Mouse (Mus musculus) skeletal muscle tissue, adult 2 months (tissue): Measurements from ENCODE around the gene Cdk6.
A peak's percentile ranks its signal among the peaks of the same experiment; 100 is the strongest.
"Not testable (repeated sequence)": the region's sequence is repeated elsewhere in the genome, so short reads cannot be mapped to it uniquely, and the experiment has no call there.

Experiments
- DNase-seq: peaks from one replicate; pipeline ENCODE4 v3.0.0-alpha.2; 2012; ENCODE audit warnings: low read depth, low spot score

Cdk6 gene

GRCm38 (mm10) chr5:3508480-3509381 lies 167.4 kb downstream of the Cdk6 start:
- DNase-seq: no peak

GRCm38 (mm10) chr5:3509503-3509902 lies 168.2 kb downstream of the Cdk6 start:
- DNase-seq: no peak

DNA sequence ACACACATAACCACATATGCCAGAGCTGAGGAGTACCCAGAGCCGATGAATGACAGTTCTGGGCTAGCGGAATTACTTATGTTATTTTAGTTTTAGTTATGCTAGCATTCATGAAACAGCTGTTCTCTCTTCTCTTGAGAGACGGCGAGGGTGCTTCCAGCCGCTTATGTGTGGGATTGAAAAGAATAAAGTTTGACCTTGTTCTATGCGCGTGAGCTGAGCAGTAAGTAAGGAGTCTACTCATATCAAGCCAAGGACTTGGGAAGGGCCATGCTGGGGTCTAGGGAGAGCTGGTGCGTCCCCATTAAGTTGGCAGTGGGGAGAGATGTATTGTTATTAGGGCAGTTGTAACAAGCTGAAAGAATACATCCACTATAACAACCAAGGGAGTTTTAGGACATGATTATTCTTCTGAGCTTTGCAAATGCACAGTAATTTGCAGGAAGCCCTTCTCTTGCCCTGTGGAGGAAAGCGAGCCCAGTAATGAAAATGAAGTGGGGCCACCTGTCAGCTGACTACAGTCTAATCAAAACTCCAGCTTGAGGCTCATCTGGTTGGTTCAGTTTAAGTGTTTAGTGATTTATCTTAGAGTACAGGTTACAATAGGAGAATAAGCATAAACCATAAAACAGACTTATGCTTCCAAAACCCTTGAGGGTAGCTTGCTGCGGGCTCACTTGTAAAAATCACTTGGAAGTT lies 170.0 kb downstream of the Cdk6 start:
- no peak for DNase-seq

DNA sequence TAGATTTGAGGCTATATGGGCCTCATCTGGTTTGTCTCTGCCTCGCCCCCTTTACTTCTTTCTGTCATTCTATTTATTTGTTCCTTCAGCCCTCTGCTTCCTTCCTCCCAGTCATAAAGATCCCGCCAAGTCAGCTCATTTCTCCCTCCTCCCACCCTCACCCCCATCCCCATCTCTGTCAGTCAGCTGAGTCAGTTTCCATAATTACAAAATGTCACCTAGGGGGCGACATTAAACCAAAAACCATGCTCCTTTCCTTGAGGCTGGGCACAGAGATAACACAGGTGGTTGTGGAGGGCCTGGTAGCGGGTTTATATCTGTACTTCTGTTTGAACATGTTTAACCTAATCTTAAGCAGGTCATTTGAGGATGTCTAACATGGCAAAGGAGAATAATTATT lies 171.3 kb downstream of the Cdk6 start:
- DNase-seq: no peak

GRCm38 (mm10) chr5:3514901-3515311 lies 173.6 kb downstream of the Cdk6 start:
- no peak for DNase-seq

DNA sequence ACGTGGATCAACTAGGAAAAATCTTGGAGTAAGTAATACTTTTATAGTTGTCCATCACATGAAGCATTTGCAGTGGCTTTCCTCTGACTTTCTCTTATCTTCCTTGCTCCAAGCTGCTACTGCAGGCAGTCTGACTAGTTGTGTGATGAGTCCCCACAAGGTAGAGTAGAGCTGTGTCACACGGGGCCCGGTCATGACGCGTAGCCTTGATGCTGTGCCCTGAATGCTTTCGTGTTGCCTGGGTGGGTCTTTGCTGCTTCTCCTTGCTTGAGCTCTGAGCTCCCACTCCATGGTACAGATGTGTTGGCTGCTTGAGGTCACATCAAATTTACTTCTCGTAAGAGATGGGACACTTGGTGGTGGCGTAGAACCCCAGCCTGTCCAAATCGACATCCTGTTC lies 174.2 kb downstream of the Cdk6 start:
- DNase-seq: no peak

GRCm38 (mm10) chr5:3516481-3517075 lies 175.3 kb downstream of the Cdk6 start:
- DNase-seq: peak; percentile 7

DNA sequence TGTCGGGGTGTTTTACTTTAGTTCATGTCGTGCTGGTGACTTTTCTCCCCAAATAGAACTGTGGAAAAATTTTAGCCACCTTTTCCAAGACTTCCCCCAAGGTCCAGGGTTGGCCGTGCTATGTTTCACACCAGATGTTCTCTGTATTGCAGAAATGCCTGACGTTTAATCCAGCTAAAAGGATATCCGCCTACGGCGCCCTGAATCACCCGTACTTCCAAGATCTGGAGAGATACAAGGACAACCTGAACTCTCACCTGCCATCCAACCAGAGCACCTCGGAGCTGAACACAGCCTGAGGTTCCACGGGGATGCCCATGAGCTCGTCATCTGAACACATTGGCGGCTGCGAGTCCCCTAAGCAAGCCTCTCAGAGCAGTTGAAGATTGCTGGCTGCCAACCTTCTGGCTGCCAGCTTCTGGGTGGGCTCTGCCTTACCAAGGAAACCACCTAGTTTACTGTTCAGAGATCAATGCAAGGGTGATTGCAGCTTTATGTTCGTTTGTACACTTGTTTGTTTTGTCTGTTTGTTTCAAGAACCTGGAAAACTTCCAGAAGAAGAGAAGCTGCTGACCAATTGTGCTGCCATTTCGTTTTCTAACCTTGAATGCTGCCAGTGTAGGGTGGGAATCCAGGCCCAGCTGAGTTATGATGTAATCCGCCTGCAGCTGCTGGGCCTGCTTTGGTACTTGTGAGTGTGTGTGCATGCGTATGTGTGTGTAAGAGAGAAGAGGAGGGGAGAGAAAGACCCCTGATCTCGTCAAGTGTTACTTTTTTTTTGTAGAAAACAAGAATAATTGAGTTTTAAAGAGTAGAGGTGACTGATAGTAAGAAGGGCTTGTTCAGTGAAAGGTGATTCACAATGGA lies 179.4 kb downstream of the Cdk6 start:
- no peak for DNase-seq

GRCm38 (mm10) chr5:3521741-3522140 lies 180.5 kb downstream of the Cdk6 start:
- DNase-seq: no peak

DNA sequence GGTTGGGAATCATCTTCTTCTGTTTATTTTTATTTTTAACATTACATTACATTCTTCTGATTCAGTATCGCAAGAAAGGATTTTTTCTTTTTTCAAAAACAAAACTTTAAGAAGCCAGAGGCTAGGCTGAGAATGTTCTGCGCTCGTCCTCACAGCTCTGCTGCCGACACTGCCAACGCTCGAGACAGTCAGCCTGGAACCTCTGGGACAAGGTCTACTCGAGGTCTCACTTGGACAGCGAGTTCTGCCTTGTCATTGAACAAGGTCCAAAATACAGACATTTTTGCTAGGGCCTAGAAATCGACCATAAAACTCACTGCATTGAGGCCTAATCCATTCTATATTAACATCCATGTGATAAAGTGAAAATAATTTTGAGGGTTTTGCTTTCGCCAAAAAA lies 181.5 kb downstream of the Cdk6 start:
- no peak for DNase-seq

DNA sequence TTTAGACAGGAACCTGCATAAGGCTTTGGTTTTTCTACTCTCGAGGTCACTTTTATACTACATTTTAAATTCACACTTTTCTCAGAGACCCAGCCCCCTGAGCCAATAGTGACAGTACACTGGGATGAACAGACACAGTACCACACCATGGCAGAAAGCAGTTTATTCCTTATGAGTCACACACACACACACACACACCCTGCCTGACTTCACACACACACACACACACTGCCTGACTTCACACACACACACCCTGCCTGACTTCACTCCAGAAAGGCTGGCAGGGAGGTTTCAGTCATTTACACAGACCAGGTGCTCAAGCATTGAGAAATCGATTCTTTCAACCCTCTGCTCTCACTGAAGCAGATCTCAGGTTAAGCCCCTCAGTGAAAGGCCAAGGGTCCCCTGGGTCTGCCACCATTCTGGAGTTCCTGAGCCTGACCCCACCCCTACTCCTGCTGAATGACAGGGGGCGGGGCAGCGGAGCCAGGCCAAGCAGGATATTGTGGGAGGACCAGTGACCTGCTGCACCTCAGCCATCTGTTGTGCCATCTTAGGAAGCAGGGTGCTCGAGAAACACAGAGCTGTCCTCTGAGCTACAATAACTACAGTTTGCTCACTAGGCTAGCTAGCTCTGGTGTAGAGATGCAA lies 185.9 kb downstream of the Cdk6 start:
- no peak for DNase-seq

DNA sequence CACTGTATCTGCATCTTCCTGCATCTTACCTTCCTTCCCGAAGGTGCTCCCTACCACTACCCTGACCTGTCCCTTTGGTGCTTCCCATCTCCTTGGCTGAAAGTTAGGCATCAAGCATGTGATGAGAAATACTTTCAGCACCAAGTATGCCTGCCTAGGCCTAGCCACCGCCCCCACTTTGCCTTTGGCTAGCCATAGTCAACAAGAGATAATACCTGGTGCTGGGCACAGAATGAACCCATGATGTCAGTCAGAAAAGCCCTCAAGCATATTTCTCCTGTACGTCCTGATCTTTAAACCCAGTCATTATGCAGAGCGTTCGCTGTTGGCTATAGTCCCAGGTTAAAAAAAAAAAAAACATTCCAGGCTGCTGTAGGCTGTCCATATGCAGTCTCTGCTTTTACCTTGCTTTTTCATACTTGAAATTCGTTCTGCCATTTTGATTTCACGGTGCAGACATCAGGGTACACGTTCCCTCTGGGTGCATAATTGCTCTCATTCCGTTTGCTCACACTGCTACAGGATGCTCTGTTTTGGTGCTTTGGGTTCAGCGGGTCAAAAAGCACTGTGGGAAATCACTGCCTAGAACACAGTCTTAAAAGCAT lies 188.4 kb downstream of the Cdk6 start:
- DNase-seq: no peak

- DNase-seq: not testable (repeated sequence)
Observed at GRCm38 (mm10) chr5:3532048-3532447, 190.8 kb downstream of the Cdk6 start.

DNA sequence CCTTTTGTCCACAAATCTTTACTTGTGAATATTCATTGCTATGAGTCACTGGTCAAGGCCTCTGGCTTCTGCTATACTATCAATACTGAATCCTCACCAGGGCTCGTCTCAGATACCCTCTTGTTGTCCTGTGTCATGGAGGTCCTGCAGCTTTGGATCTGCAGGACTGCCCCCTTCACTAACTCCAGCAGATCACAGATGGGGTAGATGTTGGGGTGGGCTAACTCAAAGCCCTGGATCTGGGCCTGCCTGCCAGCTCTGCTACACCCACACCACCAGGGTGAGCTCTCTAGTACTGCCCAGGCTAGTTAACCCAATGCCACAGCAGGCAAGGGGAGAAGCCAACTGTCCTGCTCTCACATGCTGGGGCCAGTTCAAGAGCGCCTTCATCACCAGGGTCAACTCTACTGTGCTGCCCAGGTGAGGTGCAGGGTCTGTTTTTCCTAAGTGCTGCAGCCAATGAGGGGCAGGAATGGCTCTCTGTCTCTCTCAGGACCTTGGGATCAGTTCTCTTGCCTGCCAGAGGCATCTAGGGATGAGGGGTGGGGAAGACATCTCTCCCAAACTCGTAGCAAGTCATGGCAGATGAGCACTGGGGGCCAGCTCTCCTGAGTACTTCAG lies 195.4 kb downstream of the Cdk6 start:
- DNase-seq: no peak

DNA sequence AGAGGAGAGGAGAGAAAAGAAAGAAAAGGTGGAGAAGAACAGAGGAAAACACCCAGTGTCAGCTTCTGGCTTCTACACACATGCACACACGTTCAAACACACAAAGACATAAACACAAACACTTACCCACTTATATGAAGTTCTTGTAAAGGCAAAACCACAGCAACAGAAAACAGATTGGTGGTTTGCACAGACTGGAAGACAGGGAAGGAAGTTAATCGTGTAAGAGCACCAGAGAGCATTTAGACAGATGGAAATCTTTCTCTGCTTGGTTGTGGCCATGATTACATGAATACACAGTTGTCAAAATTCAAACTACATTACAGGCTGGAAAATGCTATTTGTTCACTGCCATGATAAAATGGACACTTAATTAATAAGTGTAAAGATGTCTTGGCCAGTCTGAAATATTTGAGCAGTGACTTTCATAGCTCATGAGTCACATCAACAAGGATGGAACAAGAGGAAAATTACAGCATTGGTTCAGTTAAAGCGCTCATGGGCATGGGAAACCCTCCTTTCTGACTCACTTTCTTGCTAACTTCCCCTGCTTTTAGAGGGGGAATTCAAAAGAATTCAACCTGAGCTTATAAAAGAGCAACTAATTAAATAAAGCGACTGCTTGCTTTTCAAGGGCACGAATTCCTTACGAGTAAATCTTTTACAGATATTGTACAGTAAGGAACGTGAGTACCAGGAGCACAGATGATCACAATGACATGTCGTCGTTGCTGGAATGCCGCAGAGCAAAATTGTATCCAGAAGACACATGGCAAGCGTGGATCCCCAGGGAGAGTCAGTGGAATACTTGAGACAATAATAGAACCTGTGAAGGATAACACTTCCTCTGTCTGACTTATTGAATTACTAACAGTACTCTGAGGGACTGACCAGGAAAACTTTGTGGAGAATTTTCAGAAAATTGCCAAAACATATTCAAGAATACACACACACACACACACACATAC lies 197.5 kb downstream of the Cdk6 start:
- no peak for DNase-seq

DNA sequence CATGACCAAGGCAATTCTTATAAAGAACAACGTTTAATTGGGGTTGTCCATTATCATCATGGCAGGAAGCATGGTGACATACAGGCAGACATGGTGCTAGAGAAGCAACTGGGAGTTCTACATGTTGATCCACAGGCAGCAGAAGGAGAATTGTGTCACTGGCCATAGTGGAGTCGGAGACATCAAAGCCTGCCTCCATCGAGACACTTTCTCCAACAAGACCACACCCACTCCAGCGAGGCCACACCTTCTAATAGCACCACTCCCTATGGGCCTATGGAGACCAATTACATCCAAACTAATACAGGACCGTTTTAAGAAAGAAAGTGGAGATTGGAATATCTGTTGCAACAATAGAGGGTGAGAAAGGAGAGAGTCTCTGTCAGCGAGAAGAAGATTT lies 200.6 kb downstream of the Cdk6 start:
- DNase-seq: no peak

- DNase-seq: peak; percentile 84
Observed at GRCm38 (mm10) chr5:3543629-3544479, 202.6 kb downstream of the Cdk6 start, which contains the start of gene Fam133b. Gene Fam133b, plus strand, starts transcription at chr5:3543833.

GRCm38 (mm10) chr5:3544480-3544769 lies 203.1 kb downstream of the Cdk6 start:
- no peak for DNase-seq
